Mouse (Mus musculus) hindbrain, embryonic 11.5 days (tissue): ENCODE data around the gene Zfp263. TPM values are rescaled to one million over a fixed set of nuclear protein-coding genes. Genes with fewer than 3 reads are reported as not detected.

Experiments
- ATAC-seq: fragments of 200-750 bp; cut with Nextera tagmentation; 2 replicates; pipeline ENCODE4 v1.8.0; 2017; ENCODE audit warnings: mild to moderate bottlenecking, moderate TSS enrichment, moderate library complexity; ENCODE audit not compliant: low FRiP score
- DNase-seq: peaks from one replicate; pipeline ENCODE4 v3.0.0-alpha.2; 2015; ENCODE audit warnings: low spot score
- H3K27ac ChIP-seq: fragments of 300-500 bp; sonication (generic); 2 replicates; pipeline ENCODE4 v1.5.1; 2014; ENCODE audit warnings: mild to moderate bottlenecking, low read depth, low read length
- H3K27me3 ChIP-seq: fragments of 300-500 bp; sonication (generic); 2 replicates; pipeline ENCODE4 v1.6.1; 2014; ENCODE audit warnings: mild to moderate bottlenecking, low read length, moderate library complexity, mixed read lengths; ENCODE audit not compliant: control insufficient read depth, insufficient read depth
- H3K36me3 ChIP-seq: fragments of 300-500 bp; sonication (generic); 2 replicates; pipeline ENCODE4 v1.6.1; 2014; ENCODE audit warnings: mild to moderate bottlenecking, low read length, moderate library complexity, mixed read lengths; ENCODE audit not compliant: control insufficient read depth, insufficient read depth
- H3K4me1 ChIP-seq: fragments of 300-500 bp; sonication (generic); replicated peaks from 2 replicates; pipeline ENCODE4 v1.6.1; 2014; ENCODE audit warnings: low read length, mixed read lengths; ENCODE audit not compliant: control insufficient read depth, insufficient read depth
- H3K4me2 ChIP-seq: fragments of 300-500 bp; sonication (generic); replicated peaks from 2 replicates; pipeline ENCODE4 v1.6.1; 2014; ENCODE audit warnings: mild to moderate bottlenecking, low read depth, low read length
- H3K4me3 ChIP-seq: fragments of 300-500 bp; sonication (generic); 2 replicates; pipeline ENCODE4 v1.5.1; 2014; ENCODE audit warnings: low read depth, low read length
- H3K9ac ChIP-seq: fragments of 300-500 bp; sonication (generic); 2 replicates; pipeline ENCODE4 v1.6.1; 2014; ENCODE audit warnings: low read depth, low read length
- H3K9me3 ChIP-seq: fragments of 300-500 bp; sonication (generic); 2 replicates; pipeline ENCODE4 v1.6.1; 2016; ENCODE audit warnings: low read length; ENCODE audit not compliant: control insufficient read depth
- WGBS: fragments of 180-500 bp; shearing (Covaris S2); extraction: QIAGEN DNeasy Blood & Tissue Kit; methylation state at CpG from one replicate; pipeline ENCODE4 v1.1.7; 2014; 5-methylcytosine and 5-hydroxymethylcytosine counted together
- polyA plus RNA-seq: library from polyadenylated mRNA; unstranded; fragments of >200 nt; fragmentation: Nextera tagmentation; extraction: Ambion mirVana; gene quantifications from 2 replicates; pipeline ENCODE4 v1.2.1, GENCODE M21; 2014

Zfp263 gene
- polyA plus RNA-seq = 28.9 and 30.5 TPM in 2 replicates

DNA sequence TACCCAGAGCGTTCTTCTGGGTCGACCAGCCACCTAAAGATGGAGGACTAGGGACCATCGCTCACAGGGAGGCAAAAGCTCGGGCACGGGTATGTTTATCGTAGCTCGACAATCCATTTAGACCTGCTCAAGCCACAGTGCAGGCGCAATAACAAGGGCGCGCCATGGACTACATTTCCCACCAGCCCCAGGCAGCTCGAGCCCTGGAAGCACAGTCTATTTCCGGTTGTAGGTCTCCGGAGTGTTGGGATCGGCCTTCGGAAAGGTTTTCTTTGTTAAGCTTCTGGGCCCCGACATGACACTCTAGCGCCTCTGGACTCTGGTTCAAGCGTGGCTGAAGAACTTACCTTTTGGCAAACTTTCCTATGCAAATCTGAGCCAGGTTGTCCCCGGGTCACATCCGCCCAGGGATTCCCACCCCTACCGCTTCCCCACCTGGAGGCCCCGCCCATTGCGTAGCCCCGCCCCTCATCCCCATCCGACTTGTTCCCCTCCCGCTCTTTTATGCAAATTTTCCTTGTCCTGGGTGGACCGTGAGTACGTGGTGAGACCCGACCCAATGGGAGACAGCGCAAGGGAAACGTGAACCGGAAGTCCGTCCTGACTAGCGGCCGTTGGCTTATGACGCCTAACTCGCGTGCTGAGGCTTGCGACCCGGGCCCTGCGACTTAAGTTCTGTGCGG lies at the start of gene Zfp263:
Gene Zfp263, plus strand, starts transcription at position 591 of the 683 bp plus-strand sequence.
- Histone ChIP-seq H3K36me3 (peaks cover 13% of the 10 kb centered on the region), H3K4me3 (peak within 1 kb of the TSS; percentile 58), H3K9ac (peak within 1 kb of the TSS; percentile 65), H3K4me1 (peaks cover 9% of the 10 kb centered on the region; the same call in 1 of the 2 replicates), H3K27ac (peak within 1 kb of the TSS; percentile 40; the same call in 1 of the 2 replicates), H3K27me3 (no peaks in the 10 kb centered on the region), H3K4me2 (peak within 1 kb of the TSS; percentile 63), H3K9me3 (peaks cover 7% of the 10 kb centered on the region; the same call in 1 of the 2 replicates)
- ATAC-seq (peak; percentile 98), DNase-seq (peak; percentile 97)
- WGBS = under 1% methylated on average over 42 of the region's 42 CpGs

DNA sequence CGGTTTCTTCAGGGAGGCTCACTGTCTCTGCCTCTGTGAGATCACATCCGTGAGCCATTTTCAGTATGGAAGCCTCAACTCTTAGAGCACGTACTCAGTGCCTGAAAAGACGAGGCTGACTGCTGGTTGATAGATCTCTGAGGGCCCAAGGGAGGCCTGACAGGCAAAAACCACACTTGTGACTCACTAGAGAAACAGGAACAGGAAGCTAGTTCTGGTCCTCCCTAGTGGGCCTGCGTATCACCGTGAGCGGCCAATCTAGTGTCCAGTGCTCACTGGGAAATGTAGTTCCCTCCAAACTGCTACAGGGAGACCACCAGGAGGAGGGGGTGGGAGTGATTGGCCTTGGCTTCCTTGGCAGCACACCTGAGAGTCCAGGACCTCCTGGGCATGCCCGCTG lies 44.6 kb upstream of the Zfp263 start:
- no peaks in the 10 kb centered on the region for H3K4me1 ChIP-seq
- H3K9me3 ChIP-seq = no peaks in the 10 kb centered on the region
- H3K4me2 ChIP-seq = no peak overlapping the region
- no peaks in the 10 kb centered on the region for H3K36me3 ChIP-seq
- no peak for DNase-seq
- no peak overlapping the region for H3K9ac ChIP-seq
- 83% methylated on average over 8 of the region's 8 CpGs for WGBS
- ATAC-seq = no peak
- H3K27ac ChIP-seq = no peak overlapping the region
- no peak overlapping the region for H3K4me3 ChIP-seq
- H3K27me3 ChIP-seq = no peaks in the 10 kb centered on the region

DNA sequence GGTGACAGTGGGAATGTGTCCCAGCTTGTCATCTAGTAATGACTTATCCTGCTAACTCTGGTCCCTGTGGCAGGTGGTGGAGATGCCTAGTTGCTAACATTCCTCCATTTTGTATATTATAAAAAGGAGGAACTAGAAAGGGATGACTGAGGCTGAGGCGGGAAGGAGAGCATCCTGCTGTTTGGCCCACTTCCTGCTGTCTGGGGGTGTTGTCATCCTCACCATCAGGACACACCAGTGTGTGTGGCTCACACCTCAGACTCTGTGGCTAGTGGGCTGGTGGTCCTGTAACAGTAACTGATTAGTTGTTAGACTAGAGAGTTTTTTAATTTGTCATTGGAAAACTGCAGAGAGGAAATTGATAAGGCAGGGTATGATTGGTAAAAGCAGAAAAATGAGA lies 43.0 kb upstream of the Zfp263 start:
- DNase-seq = no peak
- H3K4me1 ChIP-seq = no peaks in the 10 kb centered on the region
- WGBS = 78% methylated on average over 1 of the region's 1 CpGs
- H3K36me3 ChIP-seq = no peaks in the 10 kb centered on the region
- no peak for ATAC-seq
- H3K4me2 ChIP-seq = no peak overlapping the region
- H3K9ac ChIP-seq = no peak overlapping the region
- H3K27ac ChIP-seq = no peak overlapping the region
- no peak overlapping the region for H3K4me3 ChIP-seq
- no peaks in the 10 kb centered on the region for H3K27me3 ChIP-seq
- no peaks in the 10 kb centered on the region for H3K9me3 ChIP-seq

DNA sequence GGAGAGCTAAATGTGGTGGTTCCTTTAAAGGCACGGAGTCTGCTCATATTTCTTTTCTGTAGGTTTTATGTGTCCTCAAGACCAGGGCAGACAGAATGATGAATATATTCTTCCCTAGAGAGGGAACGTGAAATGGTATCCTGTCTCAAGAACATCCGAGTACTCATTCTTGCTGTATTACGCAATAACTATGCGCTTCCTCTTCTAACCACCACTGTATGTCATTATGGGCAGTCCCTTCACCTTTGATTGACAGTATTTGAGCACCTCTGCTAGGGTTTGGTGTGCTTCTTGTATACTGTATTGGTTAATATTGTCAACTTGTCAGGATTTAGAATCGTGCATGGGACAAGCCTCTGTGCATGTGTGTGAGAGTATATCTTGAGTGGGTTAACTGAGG lies 37.2 kb upstream of the Zfp263 start:
- Histone ChIP-seq H3K4me1 (no peaks in the 10 kb centered on the region), H3K4me2 (no peak overlapping the region), H3K36me3 (no peaks in the 10 kb centered on the region), H3K27me3 (no peaks in the 10 kb centered on the region), H3K9me3 (no peaks in the 10 kb centered on the region), H3K4me3 (no peak overlapping the region), H3K27ac (no peak overlapping the region), H3K9ac (no peak overlapping the region)
- ATAC-seq (no peak), DNase-seq (no peak)
- WGBS = 88% methylated on average over 6 of the region's 6 CpGs

DNA sequence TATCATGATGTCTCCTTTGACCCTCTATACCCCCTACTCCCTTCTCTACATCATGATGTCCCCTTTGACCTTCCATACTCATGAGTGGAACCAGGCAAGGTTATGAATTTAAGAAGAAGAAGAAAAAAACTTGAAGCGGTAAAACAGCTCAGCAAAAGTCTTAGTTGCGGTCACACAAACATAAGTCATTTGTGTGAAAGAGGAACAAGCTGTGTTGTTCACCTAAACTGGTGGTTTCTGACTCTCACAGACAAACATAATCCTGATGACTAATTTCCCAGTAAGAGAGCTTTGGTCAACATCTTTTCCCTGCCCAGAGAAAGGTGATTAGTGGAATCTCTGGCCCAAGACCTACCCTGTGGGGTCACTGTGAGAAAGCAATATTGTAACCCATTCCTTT lies 29.2 kb upstream of the Zfp263 start:
- H3K4me1 ChIP-seq = no peaks in the 10 kb centered on the region
- H3K9ac ChIP-seq = no peak overlapping the region
- no peaks in the 10 kb centered on the region for H3K27me3 ChIP-seq
- WGBS = 93% methylated on average over 2 of the region's 2 CpGs
- no peak overlapping the region for H3K4me3 ChIP-seq
- no peak overlapping the region for H3K4me2 ChIP-seq
- no peaks in the 10 kb centered on the region for H3K36me3 ChIP-seq
- DNase-seq (no peak), ATAC-seq (no peak)
- no peak overlapping the region for H3K27ac ChIP-seq
- no peaks in the 10 kb centered on the region; the same call in 1 of the 2 replicates for H3K9me3 ChIP-seq

DNA sequence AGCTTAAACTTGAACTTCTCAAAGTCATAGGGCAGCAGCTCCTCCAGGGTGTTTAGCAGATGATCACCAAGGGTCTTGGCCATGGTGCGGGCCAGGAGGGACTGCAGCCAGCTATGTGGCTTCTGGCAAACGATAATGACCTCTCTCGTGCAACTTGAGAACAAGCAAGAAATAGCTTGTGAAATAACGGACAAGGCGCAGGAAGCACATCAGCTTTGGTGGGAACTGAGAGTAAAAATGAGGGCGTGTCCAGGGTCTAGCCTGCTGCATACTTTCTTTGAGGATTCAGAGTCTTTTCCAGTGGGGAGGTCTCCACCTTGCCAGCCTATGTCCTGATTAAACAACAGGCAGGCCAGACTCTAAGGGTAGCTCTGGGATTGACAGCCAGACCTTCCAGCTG lies 25.9 kb upstream of the Zfp263 start, which contains the start of gene Mefv:
Gene Mefv, minus strand, starts transcription at position 118 of the 400 bp plus-strand sequence.
- no peaks in the 10 kb centered on the region for H3K4me1 ChIP-seq
- no peak within 1 kb of the TSS for H3K27ac ChIP-seq
- H3K4me2 ChIP-seq = no peak within 1 kb of the TSS
- no peaks in the 10 kb centered on the region for H3K27me3 ChIP-seq
- DNase-seq (no peak), ATAC-seq (no peak)
- H3K36me3 ChIP-seq = no peaks in the 10 kb centered on the region
- no peak within 1 kb of the TSS for H3K4me3 ChIP-seq
- H3K9me3 ChIP-seq = no peaks in the 10 kb centered on the region; the same call in 1 of the 2 replicates
- 93% methylated on average over 6 of the region's 6 CpGs for WGBS
- no peak within 1 kb of the TSS for H3K9ac ChIP-seq

DNA sequence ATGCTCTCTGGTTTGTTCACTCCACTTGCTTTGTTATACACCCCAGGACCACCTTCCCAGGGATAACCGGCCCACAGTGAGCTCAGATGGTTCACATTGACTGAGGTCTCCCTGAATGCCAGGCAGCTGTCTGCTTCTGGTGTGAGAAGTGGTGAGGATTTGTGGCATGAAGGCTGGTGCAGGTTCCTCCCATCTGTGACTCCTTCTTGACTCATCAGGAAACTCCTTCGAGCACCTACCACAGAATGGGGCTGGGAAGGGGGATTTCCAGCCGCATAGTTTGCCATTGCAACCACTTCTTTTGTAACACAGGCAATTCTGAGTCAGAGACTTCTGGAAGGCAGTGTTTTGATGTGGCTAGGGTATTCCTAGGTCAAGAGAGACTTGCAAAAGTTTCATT lies 20.7 kb upstream of the Zfp263 start:
- DNase-seq (no peak), ATAC-seq (no peak)
- H3K27me3 ChIP-seq = no peaks in the 10 kb centered on the region
- no peak overlapping the region for H3K9ac ChIP-seq
- no peaks in the 10 kb centered on the region for H3K4me1 ChIP-seq
- no peaks in the 10 kb centered on the region for H3K9me3 ChIP-seq
- 82% methylated on average over 3 of the region's 3 CpGs for WGBS
- H3K4me3 ChIP-seq = no peak overlapping the region
- no peak overlapping the region for H3K27ac ChIP-seq
- H3K4me2 ChIP-seq = no peak overlapping the region
- no peaks in the 10 kb centered on the region for H3K36me3 ChIP-seq

DNA sequence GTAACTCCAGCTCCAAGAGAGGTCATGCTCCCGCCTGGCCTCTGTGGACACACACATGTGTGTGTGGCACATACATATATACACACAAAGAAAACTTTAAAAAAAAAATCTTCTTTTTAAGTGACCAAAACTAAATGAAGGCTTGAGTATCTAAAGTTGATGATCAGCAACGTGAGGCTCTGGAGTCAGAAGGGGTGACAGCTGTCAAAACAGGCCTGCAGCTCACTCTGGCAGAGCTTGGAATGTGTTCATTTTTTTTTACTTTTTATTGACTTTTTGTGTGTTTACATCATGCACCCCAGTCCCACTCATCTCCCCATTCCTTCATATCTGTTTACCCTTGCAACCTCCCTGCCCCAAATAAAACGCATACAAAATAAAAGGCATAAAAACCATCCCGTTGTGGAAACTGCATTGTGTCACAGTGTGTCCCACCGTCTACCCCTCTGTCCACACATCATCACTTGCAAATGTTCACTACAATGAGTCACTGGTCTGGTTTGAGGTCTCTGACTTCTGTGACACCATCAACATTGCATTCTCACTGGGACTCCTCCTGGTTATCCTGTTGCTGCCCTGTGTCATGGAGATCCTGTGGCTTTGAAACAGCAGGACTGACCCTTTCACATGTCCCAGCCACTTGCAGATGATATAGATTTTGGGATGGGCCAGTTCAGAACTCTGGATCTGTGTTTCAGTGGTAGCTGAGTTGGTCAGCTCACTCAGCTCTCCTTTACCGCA lies 15.7 kb upstream of the Zfp263 start:
- DNase-seq (no peak), ATAC-seq (no peak)
- H3K27me3 ChIP-seq = no peaks in the 10 kb centered on the region
- 77% methylated on average over 6 of the region's 6 CpGs for WGBS
- no peak overlapping the region for H3K27ac ChIP-seq
- no peaks in the 10 kb centered on the region for H3K36me3 ChIP-seq
- no peak overlapping the region for H3K4me3 ChIP-seq
- H3K4me2 ChIP-seq = no peak overlapping the region
- no peaks in the 10 kb centered on the region for H3K4me1 ChIP-seq
- H3K9ac ChIP-seq = no peak overlapping the region
- H3K9me3 ChIP-seq = no peaks in the 10 kb centered on the region

DNA sequence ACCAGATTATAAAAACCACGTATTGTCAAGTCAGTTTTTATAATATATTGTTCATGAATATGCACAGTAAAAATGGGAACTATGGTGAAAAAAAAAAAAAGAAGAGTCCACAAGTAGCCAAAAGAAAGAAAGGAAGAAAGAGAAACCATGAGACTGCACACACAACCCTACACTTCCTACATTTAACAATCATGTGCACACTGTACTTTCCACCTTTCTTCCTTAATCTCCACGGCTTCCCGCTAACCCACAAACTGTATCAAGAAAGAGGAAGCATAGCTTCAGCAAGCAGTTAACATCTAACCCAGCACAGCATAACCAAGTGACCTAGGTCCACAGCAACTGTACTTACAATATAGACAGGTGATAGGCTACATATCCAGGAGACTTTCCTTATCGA lies 11.3 kb upstream of the Zfp263 start:
- DNase-seq = no peak
- H3K9me3 ChIP-seq = no peaks in the 10 kb centered on the region
- no peak overlapping the region for H3K27ac ChIP-seq
- no peaks in the 10 kb centered on the region for H3K4me1 ChIP-seq
- H3K27me3 ChIP-seq = no peaks in the 10 kb centered on the region
- no peak overlapping the region for H3K4me3 ChIP-seq
- H3K4me2 ChIP-seq = no peak overlapping the region
- ATAC-seq = no peak
- 93% methylated on average over 4 of the region's 4 CpGs for WGBS
- H3K36me3 ChIP-seq = no peaks in the 10 kb centered on the region
- H3K9ac ChIP-seq = no peak overlapping the region
